Mouse (Mus musculus) embryonic facial prominence, embryonic 12.5 days (tissue): ENCODE results near the gene Gm9745. TPM values are rescaled to one million over a fixed set of nuclear protein-coding genes. Genes with fewer than 3 reads are reported as not detected.

Source experiments
- microRNA-seq: library from miRNA; unstranded; fragments of <30 nt; microRNA quantifications from one replicate; pipeline ENCODE4, GENCODE M21; 2017
- polyA plus RNA-seq: library from polyadenylated mRNA; unstranded; fragments of >200 nt; fragmentation: Nextera tagmentation; extraction: Ambion mirVana; gene quantifications from 2 replicates; pipeline ENCODE4 v1.2.1, GENCODE M21; 2016

The Gm9745 gene
- polyA plus RNA-seq, 1 experiment from 2014 or later: not detected

Small RNAs within 50 kb of the gene (microRNA-seq; reads per million reads assigned to microRNA genes)
- not detected for gene Gm22750

Other genes starting within 250 kb of the Gm9745 start
- 32.0 and 32.3 TPM in 2 replicates for gene Wdr37, start 76.3 kb downstream of the Gm9745 start, polyA plus RNA-seq
- gene Idi1, start 62.7 kb downstream of the Gm9745 start, polyA plus RNA-seq: 66.8 and 83.4 TPM in 2 replicates
- 0.06 TPM in 1 of 2 replicates, not detected in the other for gene Idi2, start 4.6 kb upstream of the Gm9745 start, polyA plus RNA-seq
- gene Gtpbp4, start 47.9 kb upstream of the Gm9745 start, polyA plus RNA-seq: 90.7 and 93.2 TPM in 2 replicates
- 31.7 and 33.6 TPM in 2 replicates for gene Larp4b, start 145.7 kb upstream of the Gm9745 start, polyA plus RNA-seq